Mouse (Mus musculus) 3134 (cell line): ENCODE results near the gene Gimap1.

Source experiments
- DNase-seq: peaks from one replicate; pipeline ENCODE4 v3.0.0-alpha.2; 2011; ENCODE audit warnings: low spot score; ENCODE audit not compliant: insufficient read length; ENCODE audit errors: extremely low read depth

Gimap1 gene

GRCm38 (mm10) chr6:48738961-48739779 lies at the start of gene Gimap1:
Gimap1 (plus strand) TSS chr6:48739054.
- DNase-seq = no peak

- no peak for DNase-seq
Measured at GRCm38 (mm10) chr6:48689320-48689719, 49.5 kb upstream of the Gimap1 start.

DNA sequence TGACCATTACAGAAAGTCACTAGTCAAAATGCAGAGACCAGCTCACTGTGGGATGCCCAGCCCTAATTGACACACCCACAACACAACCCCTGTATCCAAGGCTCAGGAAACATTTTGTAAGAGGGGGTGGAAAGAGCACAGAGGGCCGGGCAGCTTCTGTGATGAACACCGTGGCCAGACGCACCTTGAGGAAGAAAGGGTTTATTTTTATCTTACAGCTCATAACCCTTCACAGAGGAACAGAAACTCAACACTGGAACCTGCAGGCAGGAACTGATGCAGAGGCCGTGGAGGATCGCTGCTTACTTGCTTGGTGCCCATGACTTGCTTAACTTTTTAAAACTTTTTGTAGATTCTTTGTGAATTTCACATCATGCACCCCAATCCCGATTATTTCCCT lies 45.9 kb upstream of the Gimap1 start:
- DNase-seq = no peak

- no peak for DNase-seq
Measured at GRCm38 (mm10) chr6:48696830-48697554, 41.9 kb upstream of the Gimap1 start.

DNA sequence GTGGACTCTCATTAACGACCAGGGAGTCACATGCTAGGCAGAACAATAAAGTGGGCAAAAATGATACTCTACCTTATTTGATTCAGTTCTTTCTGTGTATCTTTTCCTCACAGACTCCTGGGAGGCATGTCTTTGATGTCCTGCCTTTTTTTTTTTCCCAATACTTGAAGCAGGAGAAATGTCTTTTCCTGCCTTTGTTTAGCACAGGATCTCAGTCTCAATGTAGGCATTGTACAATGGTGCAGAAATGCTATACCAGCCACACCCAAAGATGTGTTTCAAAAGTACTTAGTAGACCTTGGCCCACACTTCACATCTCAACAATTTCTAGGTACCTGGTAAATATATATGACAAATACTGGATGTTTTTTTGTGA lies 41.3 kb upstream of the Gimap1 start:
- no peak for DNase-seq

GRCm38 (mm10) chr6:48698066-48698856 lies 40.6 kb upstream of the Gimap1 start:
- DNase-seq = no peak

DNA sequence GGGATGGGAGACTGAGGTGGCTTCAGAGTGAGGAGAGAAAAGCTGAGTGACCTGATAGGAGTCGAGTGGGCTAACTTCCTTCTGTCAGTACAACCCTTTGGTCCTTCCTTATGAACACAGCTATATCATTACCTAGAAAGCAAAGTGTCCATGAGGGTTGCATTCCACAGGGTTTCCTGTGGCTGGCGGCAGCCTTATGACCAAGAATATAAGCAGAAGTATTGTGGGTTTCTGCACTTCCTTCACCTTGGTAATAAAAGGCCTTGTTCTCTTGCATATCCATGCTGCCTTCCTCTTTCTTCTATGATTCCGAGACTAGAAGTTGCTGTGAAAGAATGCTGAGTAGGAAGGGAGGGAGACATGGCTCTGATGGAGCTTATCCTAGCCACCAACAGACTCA lies 40.0 kb upstream of the Gimap1 start:
- no peak for DNase-seq

GRCm38 (mm10) chr6:48700251-48701075 lies 38.4 kb upstream of the Gimap1 start:
- DNase-seq = no peak

GRCm38 (mm10) chr6:48702146-48702545 lies 36.7 kb upstream of the Gimap1 start:
- DNase-seq = no peak

- no peak for DNase-seq
Measured at GRCm38 (mm10) chr6:48702601-48703000, 36.3 kb upstream of the Gimap1 start.

GRCm38 (mm10) chr6:48704146-48704545 lies 34.7 kb upstream of the Gimap1 start:
- no peak for DNase-seq

GRCm38 (mm10) chr6:48706130-48706529 lies 32.7 kb upstream of the Gimap1 start:
- DNase-seq = no peak

GRCm38 (mm10) chr6:48718455-48718854 lies 20.4 kb upstream of the Gimap1 start, which contains the start of the genes Gm28053 and Gimap7:
Gm28053 (plus strand) TSS chr6:48718607.
Gimap7 (plus strand) TSS chr6:48718621.
- DNase-seq = no peak

DNA sequence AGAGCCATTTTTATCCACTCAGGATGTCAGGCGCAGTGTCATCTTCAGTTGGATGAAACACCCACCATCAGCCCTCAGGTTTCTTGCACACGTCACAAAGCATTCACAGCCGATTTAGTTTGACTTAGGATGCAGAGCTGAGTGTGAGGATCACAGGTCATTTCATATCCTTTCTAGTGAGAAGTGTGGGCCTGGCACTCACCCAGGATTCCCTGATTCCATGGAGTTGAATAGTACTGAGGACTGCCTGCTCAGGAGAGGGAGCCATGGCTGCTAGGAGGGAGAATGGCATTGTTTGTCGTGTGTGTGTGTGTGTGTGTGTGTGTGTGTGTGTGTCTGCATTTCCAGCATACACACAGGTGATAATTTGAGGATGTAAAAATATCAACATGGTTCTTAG lies 18.5 kb upstream of the Gimap1 start:
- no peak for DNase-seq

- DNase-seq = no peak
Measured at GRCm38 (mm10) chr6:48723468-48723867, 15.4 kb upstream of the Gimap1 start.

DNA sequence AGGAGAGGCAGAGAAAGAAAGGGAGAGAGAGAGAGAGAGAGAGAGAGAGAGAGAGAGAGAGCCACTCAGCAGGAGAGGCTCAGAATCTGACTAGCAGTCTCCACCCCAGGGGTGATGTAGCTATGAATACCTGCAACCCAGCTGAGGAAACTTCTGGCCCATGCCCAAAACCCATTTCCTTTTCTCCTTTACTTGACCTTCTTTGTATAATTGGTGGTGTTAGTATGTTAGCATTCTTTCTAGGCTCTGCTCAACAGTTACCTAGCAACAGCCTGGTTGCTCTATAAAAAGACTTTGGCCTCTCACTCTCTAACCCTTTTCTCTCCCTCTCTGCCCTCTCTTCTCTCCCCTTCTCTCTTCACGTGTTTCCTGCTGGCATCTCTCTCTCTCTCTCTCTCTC lies 13.4 kb upstream of the Gimap1 start:
- DNase-seq = no peak

- DNase-seq = no peak
Measured at GRCm38 (mm10) chr6:48727761-48728160, 11.1 kb upstream of the Gimap1 start.

DNA sequence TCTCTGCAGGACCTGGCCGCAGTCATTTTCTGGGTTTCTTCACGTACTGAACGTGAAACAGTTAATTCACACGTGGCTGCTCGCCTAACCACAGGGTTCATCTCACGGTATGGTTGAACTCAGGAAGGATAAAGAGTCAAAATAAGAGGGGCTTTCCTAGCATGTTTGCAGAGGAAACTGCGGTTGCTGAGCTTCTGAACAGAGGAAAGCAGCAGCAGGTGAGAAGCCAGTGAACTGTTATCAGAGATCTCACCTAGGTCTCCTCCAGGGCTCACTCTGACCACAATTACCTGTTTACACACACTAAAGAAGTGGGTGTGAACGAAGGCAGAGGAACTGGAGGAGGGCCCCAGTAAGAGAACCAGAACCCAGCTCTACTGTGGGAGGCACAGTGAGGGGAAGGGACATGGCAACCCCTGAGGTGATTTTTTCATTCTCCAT lies 6.0 kb upstream of the Gimap1 start:
- DNase-seq = no peak

DNA sequence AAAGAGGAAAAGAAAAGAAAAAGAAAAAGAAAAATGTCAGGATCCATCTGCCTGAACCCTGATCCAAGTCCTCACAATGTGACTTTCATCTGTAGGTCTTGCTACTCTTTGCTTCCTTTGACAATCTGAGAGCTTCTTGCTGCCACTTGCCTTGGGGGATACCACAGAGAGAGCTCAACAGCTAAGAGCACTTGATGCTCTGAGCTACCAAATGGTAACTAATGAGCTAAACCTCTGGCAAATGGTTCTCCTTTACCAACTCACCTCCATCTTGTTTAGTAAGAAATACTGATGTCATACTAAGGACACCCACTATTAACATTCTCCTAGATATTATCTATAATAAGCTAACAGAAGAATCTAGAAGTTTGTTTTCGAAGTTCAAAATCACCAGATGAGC lies 5.2 kb upstream of the Gimap1 start:
- no peak for DNase-seq

DNA sequence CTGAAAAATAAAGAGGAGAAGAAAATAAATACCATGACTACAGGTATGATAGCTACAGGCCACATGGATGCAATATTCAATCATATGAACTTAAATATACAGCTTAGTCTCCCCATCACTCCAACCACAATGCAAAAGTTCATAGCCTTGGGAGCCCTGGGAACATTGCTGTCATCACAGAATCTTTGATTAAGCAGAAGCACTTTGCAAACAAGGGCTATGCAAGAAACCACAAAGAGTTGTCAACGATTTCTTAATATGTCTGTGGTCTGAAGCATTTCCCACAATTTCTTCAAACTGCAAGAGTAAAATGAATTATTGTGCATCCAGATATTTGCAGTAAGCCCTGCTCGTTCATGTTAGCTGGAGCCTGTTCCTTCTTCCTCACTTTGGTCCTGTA lies 1.8 kb upstream of the Gimap1 start:
- no peak for DNase-seq
